Mouse (Mus musculus): ENCODE data around the gene Smpd4. TPM values are rescaled to one million over a fixed set of nuclear protein-coding genes. Genes with fewer than 3 reads are reported as not detected.

Gene Smpd4
- polyA plus RNA-seq (2012; rRNA removed), result 73.3 and 99.1 TPM in 2 replicates

GRCm38 (mm10) chr16:17619198-17620105, at the start of gene Smpd4:
Smpd4 (plus strand) TSS chr16:17619354.

GRCm38 (mm10) chr16:17583064-17583463, 36.1 kb upstream of the Smpd4 start, which contains the start of gene Slc7a4:
Slc7a4 (minus strand) TSS chr16:17583214.

GRCm38 (mm10) chr16:17646310-17647114, 27.4 kb downstream of the Smpd4 start, which contains the start of gene Ccdc74a:
Ccdc74a (plus strand) TSS chr16:17646470.

Other genes with a start within 250 kb of the Smpd4 start
- gene Snap29, start 213.4 kb upstream of the Smpd4 start, polyA plus RNA-seq (2012; rRNA removed), result 7.0 and 10.6 TPM in 2 replicates
- 52.9 and 69.5 TPM in 2 replicates for gene Pi4ka, start 213.0 kb upstream of the Smpd4 start, polyA plus RNA-seq (2012; rRNA removed)
- 33.1 and 39.4 TPM in 2 replicates for gene Crkl, start 167.4 kb upstream of the Smpd4 start, polyA plus RNA-seq (2012; rRNA removed)
- gene Aifm3, start 129.7 kb upstream of the Smpd4 start, polyA plus RNA-seq (2012; rRNA removed), result 4.4 and 7.6 TPM in 2 replicates
- 106 and 179 TPM in 2 replicates for gene Lztr1, start 110.7 kb upstream of the Smpd4 start, polyA plus RNA-seq (2012; rRNA removed)
- 45.2 and 55.7 TPM in 2 replicates for gene Thap7, start 88.2 kb upstream of the Smpd4 start, polyA plus RNA-seq (2012; rRNA removed)
- gene Lrrc74b, start 58.1 kb upstream of the Smpd4 start, polyA plus RNA-seq (2012; rRNA removed), result 0.19 and 0.22 TPM in 2 replicates
- 0.76 and 0.91 TPM in 2 replicates for gene P2rx6, start 57.5 kb upstream of the Smpd4 start, polyA plus RNA-seq (2012; rRNA removed)
- gene Slc7a4, start 36.1 kb upstream of the Smpd4 start, polyA plus RNA-seq (2012; rRNA removed), result 1.9 and 2.8 TPM in 2 replicates
- gene Ccdc74a, start 27.1 kb downstream of the Smpd4 start, polyA plus RNA-seq (2012; rRNA removed), result 5.1 and 7.4 TPM in 2 replicates
- gene Med15, start 113.5 kb downstream of the Smpd4 start, polyA plus RNA-seq (2012; rRNA removed), result 37.9 and 63.3 TPM in 2 replicates
- gene Klhl22, start 140.3 kb downstream of the Smpd4 start, polyA plus RNA-seq (2012; rRNA removed), result 44.7 and 82.6 TPM in 2 replicates
- gene Scarf2, start 177.9 kb downstream of the Smpd4 start, polyA plus RNA-seq (2012; rRNA removed), result 36.8 and 83.2 TPM in 2 replicates
- 0.53 and 0.64 TPM in 2 replicates for gene B830017H08Rik, start 213.8 kb downstream of the Smpd4 start, polyA plus RNA-seq (2012; rRNA removed)
- 7.1 and 8.5 TPM in 2 replicates for gene Car15, start 219.0 kb downstream of the Smpd4 start, polyA plus RNA-seq (2012; rRNA removed)

Data from central nervous system, embryonic 11.5 days (tissue).